Mouse (Mus musculus) skeletal muscle tissue, adult 2 months (tissue): ENCODE results near the gene Teddm2.
"Not testable (repeated sequence)": the region's sequence is repeated elsewhere in the genome, so short reads cannot be mapped to it uniquely, and the experiment has no call there.

Experiments used
- DNase-seq: peaks from one replicate; pipeline ENCODE4 v3.0.0-alpha.2; 2012; ENCODE audit warnings: low read depth, low spot score

Gene Teddm2

GRCm38 (mm10) chr1:153904236-153904635, 4.2 kb upstream of the Teddm2 start:
- DNase-seq: no peak

GRCm38 (mm10) chr1:153903006-153903405, 3.0 kb upstream of the Teddm2 start:
- no peak for DNase-seq

- DNase-seq: peak; percentile 93
These were observed 1.1 kb upstream of the Teddm2 start for GRCm38 (mm10) chr1:153900860-153901730.

GRCm38 (mm10) chr1:153900381-153900780, 353 bp upstream of the Teddm2 start:
- no peak for DNase-seq

GRCm38 (mm10) chr1:153898989-153899730, 868 bp downstream of the Teddm2 start:
- no peak for DNase-seq

- no peak for DNase-seq
These were observed 2.8 kb downstream of the Teddm2 start for GRCm38 (mm10) chr1:153897196-153897595.

- DNase-seq: peak; percentile 75
These were observed 5.0 kb downstream of the Teddm2 start for GRCm38 (mm10) chr1:153894979-153895378.

- no peak for DNase-seq
These were observed 5.7 kb downstream of the Teddm2 start for GRCm38 (mm10) chr1:153894201-153894893.

GRCm38 (mm10) chr1:153893746-153894145, 6.3 kb downstream of the Teddm2 start:
- DNase-seq: no peak

GRCm38 (mm10) chr1:153891442-153891841, 8.6 kb downstream of the Teddm2 start, which contains the start of gene Teddm1a:
Gene Teddm1a, plus strand, starts transcription at chr1:153891742.
- DNase-seq: no peak

GRCm38 (mm10) chr1:153890121-153890520, 9.9 kb downstream of the Teddm2 start:
- no peak for DNase-seq

- no peak for DNase-seq
These were observed 13.9 kb downstream of the Teddm2 start for GRCm38 (mm10) chr1:153886024-153886633.

- not testable (repeated sequence) for DNase-seq
These were observed 19.6 kb downstream of the Teddm2 start for GRCm38 (mm10) chr1:153880391-153880790.

GRCm38 (mm10) chr1:153874045-153874444, 26.0 kb downstream of the Teddm2 start, which contains the start of gene Teddm1b:
Gene Teddm1b, plus strand, starts transcription at chr1:153874345.
- DNase-seq: no peak

GRCm38 (mm10) chr1:153855946-153856345, 44.1 kb downstream of the Teddm2 start:
- no peak for DNase-seq

- DNase-seq: not testable (repeated sequence)
These were observed 47.3 kb downstream of the Teddm2 start for GRCm38 (mm10) chr1:153852696-153853095.

- peak; percentile 14 for DNase-seq
These were observed 53.2 kb downstream of the Teddm2 start for GRCm38 (mm10) chr1:153846867-153847266.

- no peak for DNase-seq
These were observed 53.6 kb downstream of the Teddm2 start for GRCm38 (mm10) chr1:153846420-153846819.

GRCm38 (mm10) chr1:153844042-153844441, 56.0 kb downstream of the Teddm2 start, which contains the start of gene Rgsl1:
Gene Rgsl1, minus strand, starts transcription at chr1:153844142.
- DNase-seq: no peak

- no peak for DNase-seq
These were observed 57.8 kb downstream of the Teddm2 start for GRCm38 (mm10) chr1:153842121-153842740.

GRCm38 (mm10) chr1:153836036-153836435, 64.0 kb downstream of the Teddm2 start:
- DNase-seq: no peak
